Mouse (Mus musculus) intestine, embryonic 15.5 days (tissue): ENCODE results near the gene Khdrbs1. TPM values are rescaled to one million over a fixed set of nuclear protein-coding genes. Genes with fewer than 3 reads are reported as not detected.

Experiments
- ATAC-seq: fragments of 200-750 bp; cut with Nextera tagmentation; 2 replicates; pipeline ENCODE4 v1.8.0; 2017; ENCODE audit warnings: moderate TSS enrichment, moderate library complexity
- H3K27ac ChIP-seq: fragments of 300-500 bp; sonication (generic); 2 replicates; pipeline ENCODE4 v1.5.1; 2015; ENCODE audit warnings: mild to moderate bottlenecking, inconsistent platforms
- H3K27me3 ChIP-seq: fragments of 300-500 bp; sonication (generic); replicated peaks from 2 replicates; pipeline ENCODE4 v1.6.1; 2015; ENCODE audit warnings: inconsistent platforms
- H3K36me3 ChIP-seq: fragments of 300-500 bp; sonication (generic); 2 replicates; pipeline ENCODE4 v1.6.1; 2015; ENCODE audit warnings: inconsistent platforms
- H3K4me1 ChIP-seq: fragments of 300-500 bp; sonication (generic); replicated peaks from 2 replicates; pipeline ENCODE4 v1.6.1; 2015; ENCODE audit warnings: inconsistent platforms
- H3K4me2 ChIP-seq: fragments of 300-500 bp; sonication (generic); replicated peaks from 2 replicates; pipeline ENCODE4 v1.6.1; 2015; ENCODE audit warnings: mild to moderate bottlenecking, inconsistent platforms
- H3K4me3 ChIP-seq: fragments of 300-500 bp; sonication (generic); replicated peaks from 2 replicates; pipeline ENCODE4 v1.5.1; 2015; ENCODE audit warnings: inconsistent platforms
- H3K9ac ChIP-seq: fragments of 300-500 bp; sonication (generic); 2 replicates; pipeline ENCODE4 v1.6.1; 2015; ENCODE audit warnings: inconsistent platforms
- H3K9me3 ChIP-seq: fragments of 300-500 bp; sonication (generic); 2 replicates; pipeline ENCODE4 v1.6.1; 2016; ENCODE audit warnings: inconsistent platforms
- WGBS: fragments of 180-500 bp; shearing (Covaris S2); methylation state at CpG from one replicate; pipeline ENCODE4 v1.1.7; 2015; 5-methylcytosine and 5-hydroxymethylcytosine counted together
- polyA plus RNA-seq: library from polyadenylated mRNA; unstranded; fragments of >200 nt; fragmentation: Nextera tagmentation; extraction: Ambion mirVana; gene quantifications from 2 replicates; pipeline ENCODE4 v1.2.1, GENCODE M21; 2015

The Khdrbs1 gene
- 83.6 and 95.9 TPM in 2 replicates for polyA plus RNA-seq

- Histone ChIP-seq H3K4me3 (peak within 1 kb of the TSS; percentile 98), H3K4me2 (peak within 1 kb of the TSS; percentile 64), H3K4me1 (peaks cover 21% of the 10 kb centered on the region), H3K36me3 (no peaks in the 10 kb centered on the region; the same call in 1 of the 2 replicates), H3K27me3 (no peaks in the 10 kb centered on the region), H3K9ac (peak within 1 kb of the TSS; percentile 100), H3K27ac (peak within 1 kb of the TSS; percentile 99), H3K9me3 (no peaks in the 10 kb centered on the region)
- under 1% methylated on average over 76 of the region's 76 CpGs for WGBS
- peak; percentile 96 for ATAC-seq
These were observed at the start of gene Khdrbs1 for GRCm38 (mm10) chr4:129742232-129743009. Gene Khdrbs1, minus strand, starts transcription at chr4:129742303.

- H3K4me2 ChIP-seq, result no peak overlapping the region
- H3K27ac ChIP-seq, result no peak overlapping the region
- H3K4me3 ChIP-seq, result no peak overlapping the region
- ATAC-seq, result no peak
- 44% methylated on average over 1 of the region's 1 CpGs for WGBS
- H3K36me3 ChIP-seq, result no peaks in the 10 kb centered on the region
- no peak overlapping the region for H3K9ac ChIP-seq
- H3K9me3 ChIP-seq, result no peaks in the 10 kb centered on the region
- peaks cover 27% of the 10 kb centered on the region for H3K4me1 ChIP-seq
- H3K27me3 ChIP-seq, result no peaks in the 10 kb centered on the region
These were observed 49.3 kb upstream of the Khdrbs1 start for GRCm38 (mm10) chr4:129791399-129791798.

GRCm38 (mm10) chr4:129790475-129790874 is 48.4 kb upstream of the Khdrbs1 start:
- 52% methylated on average over 3 of the region's 3 CpGs for WGBS
- no peak for ATAC-seq

GRCm38 (mm10) chr4:129789635-129790034 is 47.5 kb upstream of the Khdrbs1 start:
- Histone ChIP-seq H3K27me3 (no peaks in the 10 kb centered on the region), H3K4me1 (peaks cover 10% of the 10 kb centered on the region), H3K36me3 (no peaks in the 10 kb centered on the region), H3K4me2 (no peak overlapping the region), H3K27ac (no peak overlapping the region), H3K4me3 (no peak overlapping the region), H3K9ac (no peak overlapping the region), H3K9me3 (no peaks in the 10 kb centered on the region)
- ATAC-seq, result no peak
- 92% methylated on average over 2 of the region's 2 CpGs for WGBS

More at GRCm38 (mm10) chr4:129790475-129790874, 48.4 kb upstream of the Khdrbs1 start:
- H3K4me2 ChIP-seq, result no peak overlapping the region
- H3K27ac ChIP-seq, result no peak overlapping the region
- H3K4me3 ChIP-seq, result no peak overlapping the region
- no peaks in the 10 kb centered on the region for H3K36me3 ChIP-seq
- H3K27me3 ChIP-seq, result no peaks in the 10 kb centered on the region
- H3K9me3 ChIP-seq, result no peaks in the 10 kb centered on the region
- no peak overlapping the region for H3K9ac ChIP-seq
- peaks cover 19% of the 10 kb centered on the region for H3K4me1 ChIP-seq

GRCm38 (mm10) chr4:129788693-129789092 is 46.6 kb upstream of the Khdrbs1 start:
- peaks cover 2% of the 10 kb centered on the region for H3K4me1 ChIP-seq
- ATAC-seq, result no peak
- no peak overlapping the region for H3K4me2 ChIP-seq
- WGBS, result 35% methylated on average over 8 of the region's 8 CpGs
- H3K9ac ChIP-seq, result no peak overlapping the region
- no peak overlapping the region for H3K27ac ChIP-seq
- no peaks in the 10 kb centered on the region for H3K27me3 ChIP-seq
- H3K36me3 ChIP-seq, result no peaks in the 10 kb centered on the region
- H3K4me3 ChIP-seq, result no peak overlapping the region
- no peaks in the 10 kb centered on the region for H3K9me3 ChIP-seq

GRCm38 (mm10) chr4:129785178-129785577 is 43.1 kb upstream of the Khdrbs1 start:
- no peaks in the 10 kb centered on the region for H3K36me3 ChIP-seq
- H3K4me3 ChIP-seq, result no peak overlapping the region
- no peak overlapping the region for H3K4me2 ChIP-seq
- H3K27ac ChIP-seq, result no peak overlapping the region
- no peak overlapping the region for H3K9ac ChIP-seq
- peaks cover 7% of the 10 kb centered on the region; the same call in 1 of the 2 replicates for H3K4me1 ChIP-seq
- H3K9me3 ChIP-seq, result no peaks in the 10 kb centered on the region
- H3K27me3 ChIP-seq, result no peaks in the 10 kb centered on the region
- ATAC-seq, result peak; percentile 48
- WGBS, result 1% methylated on average over 4 of the region's 4 CpGs

- Histone ChIP-seq H3K9ac (no peak overlapping the region), H3K36me3 (no peaks in the 10 kb centered on the region), H3K4me3 (no peak overlapping the region), H3K27ac (no peak overlapping the region), H3K9me3 (no peaks in the 10 kb centered on the region), H3K27me3 (no peaks in the 10 kb centered on the region), H3K4me2 (no peak overlapping the region), H3K4me1 (peaks cover 7% of the 10 kb centered on the region; the same call in 1 of the 2 replicates)
- WGBS, result 81% methylated on average over 5 of the region's 5 CpGs
- no peak for ATAC-seq
These were observed 41.4 kb upstream of the Khdrbs1 start for GRCm38 (mm10) chr4:129783506-129783905.

- H3K9ac ChIP-seq, result no peak overlapping the region
- peaks cover 7% of the 10 kb centered on the region; the same call in 1 of the 2 replicates for H3K4me1 ChIP-seq
- 48% methylated on average over 3 of the region's 3 CpGs for WGBS
- no peaks in the 10 kb centered on the region for H3K9me3 ChIP-seq
- H3K4me2 ChIP-seq, result no peak overlapping the region
- no peak overlapping the region for H3K4me3 ChIP-seq
- no peak overlapping the region for H3K27ac ChIP-seq
- H3K27me3 ChIP-seq, result no peaks in the 10 kb centered on the region
- ATAC-seq, result no peak
- H3K36me3 ChIP-seq, result no peaks in the 10 kb centered on the region
These were observed 40.8 kb upstream of the Khdrbs1 start for GRCm38 (mm10) chr4:129782857-129783331.

GRCm38 (mm10) chr4:129781881-129782675 is 40.0 kb upstream of the Khdrbs1 start:
- no peak overlapping the region for H3K4me2 ChIP-seq
- H3K27ac ChIP-seq, result no peak overlapping the region
- peaks cover 7% of the 10 kb centered on the region; the same call in 1 of the 2 replicates for H3K4me1 ChIP-seq
- H3K27me3 ChIP-seq, result no peaks in the 10 kb centered on the region
- H3K36me3 ChIP-seq, result no peaks in the 10 kb centered on the region
- peak; percentile 47; the same call in 1 of the 2 replicates for ATAC-seq
- no peak overlapping the region; the same call in 1 of the 2 replicates for H3K9ac ChIP-seq
- H3K9me3 ChIP-seq, result no peaks in the 10 kb centered on the region
- WGBS, result 23% methylated on average over 4 of the region's 4 CpGs
- H3K4me3 ChIP-seq, result no peak overlapping the region

GRCm38 (mm10) chr4:129771672-129772521 is 29.8 kb upstream of the Khdrbs1 start:
- 7% methylated on average over 21 of the region's 21 CpGs for WGBS
- Histone ChIP-seq H3K27ac (no peak overlapping the region), H3K4me2 (peak overlapping the region; percentile 50), H3K9ac (no peak overlapping the region), H3K27me3 (no peaks in the 10 kb centered on the region), H3K9me3 (no peaks in the 10 kb centered on the region), H3K36me3 (no peaks in the 10 kb centered on the region), H3K4me1 (peaks cover 12% of the 10 kb centered on the region), H3K4me3 (peak overlapping the region; percentile 18)
- peak; percentile 65; the same call in 1 of the 2 replicates for ATAC-seq

- Histone ChIP-seq H3K9ac (no peak overlapping the region), H3K4me3 (peak overlapping the region; percentile 18; the same call in 1 of the 2 replicates), H3K4me1 (peaks cover 12% of the 10 kb centered on the region), H3K36me3 (no peaks in the 10 kb centered on the region), H3K4me2 (peak overlapping the region; percentile 50), H3K27ac (no peak overlapping the region), H3K27me3 (no peaks in the 10 kb centered on the region), H3K9me3 (no peaks in the 10 kb centered on the region)
- peak; percentile 41 for ATAC-seq
- WGBS, result 22% methylated on average over 7 of the region's 7 CpGs
These were observed 29.2 kb upstream of the Khdrbs1 start for GRCm38 (mm10) chr4:129771314-129771671.
